Mouse (Mus musculus): ENCODE data around the gene Arl6ip4. TPM values are rescaled to one million over a fixed set of nuclear protein-coding genes. Genes with fewer than 3 reads are reported as not detected.

Arl6ip4 gene
- polyA plus RNA-seq, 1 experiment from 2014 or later, result 81.3 TPM

DNA sequence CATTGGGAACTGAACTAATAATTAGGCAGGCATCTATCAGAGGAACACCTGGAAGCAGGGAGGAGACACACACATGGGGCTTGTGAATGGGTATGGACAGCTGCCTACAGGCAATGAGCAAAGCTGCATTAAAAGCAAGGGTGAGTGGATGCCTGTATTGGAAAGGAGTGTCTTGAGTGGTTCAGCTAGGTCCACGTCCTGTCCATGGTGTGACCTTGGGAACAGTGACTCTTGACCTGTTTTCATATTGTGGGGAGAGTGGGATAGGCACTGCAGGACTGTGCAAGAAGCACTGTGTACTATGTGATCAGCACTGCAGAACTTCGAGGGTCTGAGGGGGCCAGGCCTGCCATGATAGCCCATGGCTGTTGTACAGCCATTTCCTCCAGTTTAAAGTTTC lies 17.0 kb upstream of the Arl6ip4 start:
- Histone ChIP-seq H3K9me3 (replicated peaks; ENCODE audit: control insufficient read depth, low read length) (no peaks in the 10 kb centered on the region; the same call in 1 of the 2 replicates), H3K27ac (replicated peaks; ENCODE audit: low read depth, low read length) (no peak overlapping the region), H3K27me3 (ENCODE audit: control insufficient read depth, insufficient read depth, low read length) (no peaks in the 10 kb centered on the region), H3K4me3 (ENCODE audit: low read depth, low read length) (no peak overlapping the region), H3K4me1 (ENCODE audit: control insufficient read depth, insufficient read depth, low read length) (no peaks in the 10 kb centered on the region), H3K36me3 (replicated peaks; ENCODE audit: control insufficient read depth, insufficient read depth, low read depth, low read length) (no peaks in the 10 kb centered on the region), H3K9ac (replicated peaks; ENCODE audit: low read length) (no peak overlapping the region), H3K4me2 (ENCODE audit: low read depth, low read length) (no peak overlapping the region)
- no peak for ATAC-seq (replicated peaks; ENCODE audit: insufficient number of reproducible peaks, low FRiP score, low TSS enrichment, low read depth)
- no peak for DNase-seq (ENCODE audit: low spot score)
- WGBS, result 88% methylated on average over 2 of the region's 2 CpGs

DNA sequence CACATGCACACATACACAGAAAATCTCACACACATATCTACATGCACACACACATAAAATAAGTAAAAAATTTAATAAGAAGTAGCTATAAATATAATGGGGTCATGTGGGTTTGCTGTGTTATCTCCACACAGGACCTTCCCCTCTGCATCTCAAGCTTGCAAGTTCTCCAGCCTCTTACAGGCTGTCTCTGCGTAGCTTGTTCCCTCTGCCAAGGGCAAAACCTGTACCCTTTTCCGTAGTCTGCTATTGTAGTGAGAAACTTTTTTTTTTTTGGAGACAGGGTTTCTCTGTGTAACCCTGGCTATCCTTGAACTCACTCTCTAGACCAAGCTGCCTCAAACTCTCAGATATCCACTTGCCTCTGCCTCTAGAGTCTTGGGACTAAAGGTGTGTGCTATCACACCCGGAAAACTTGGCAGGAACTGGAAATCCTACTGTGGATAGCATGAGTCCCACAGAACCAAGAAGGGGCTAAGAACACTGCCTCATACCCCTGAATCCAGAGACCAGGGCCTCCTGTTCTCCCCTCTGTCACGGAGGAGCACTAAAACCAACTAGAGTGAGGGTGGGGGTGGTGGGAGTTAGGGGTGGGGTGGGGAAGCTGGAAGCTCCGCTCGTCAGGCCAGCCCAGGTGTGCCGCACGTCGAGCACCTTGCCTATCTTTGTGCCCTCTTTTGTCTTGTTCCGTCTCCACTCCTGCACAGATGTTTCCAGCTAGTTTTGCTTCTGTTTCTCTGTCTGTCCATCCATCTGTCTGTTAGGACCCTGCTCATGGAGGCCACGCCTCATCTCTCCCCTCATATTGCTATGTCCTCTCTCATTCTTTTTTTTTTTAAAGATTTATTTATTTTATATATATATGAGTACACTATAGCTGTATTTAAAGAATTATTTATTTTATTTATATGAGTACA lies 15.5 kb upstream of the Arl6ip4 start:
- no peak overlapping the region for H3K27ac ChIP-seq (replicated peaks; ENCODE audit: low read depth, low read length)
- no peaks in the 10 kb centered on the region; the same call in 1 of the 2 replicates for H3K9me3 ChIP-seq (replicated peaks; ENCODE audit: control insufficient read depth, low read length)
- no peaks in the 10 kb centered on the region for H3K36me3 ChIP-seq (replicated peaks; ENCODE audit: control insufficient read depth, insufficient read depth, low read depth, low read length)
- no peak overlapping the region for H3K4me2 ChIP-seq (ENCODE audit: low read depth, low read length)
- DNase-seq (ENCODE audit: low spot score), result no peak
- WGBS, result 90% methylated on average over 11 of the region's 11 CpGs
- no peak overlapping the region for H3K9ac ChIP-seq (replicated peaks; ENCODE audit: low read length)
- no peak for ATAC-seq (replicated peaks; ENCODE audit: insufficient number of reproducible peaks, low FRiP score, low TSS enrichment, low read depth)
- no peaks in the 10 kb centered on the region for H3K27me3 ChIP-seq (ENCODE audit: control insufficient read depth, insufficient read depth, low read length)
- no peaks in the 10 kb centered on the region for H3K4me1 ChIP-seq (ENCODE audit: control insufficient read depth, insufficient read depth, low read length)
- no peak overlapping the region for H3K4me3 ChIP-seq (ENCODE audit: low read depth, low read length)

DNA sequence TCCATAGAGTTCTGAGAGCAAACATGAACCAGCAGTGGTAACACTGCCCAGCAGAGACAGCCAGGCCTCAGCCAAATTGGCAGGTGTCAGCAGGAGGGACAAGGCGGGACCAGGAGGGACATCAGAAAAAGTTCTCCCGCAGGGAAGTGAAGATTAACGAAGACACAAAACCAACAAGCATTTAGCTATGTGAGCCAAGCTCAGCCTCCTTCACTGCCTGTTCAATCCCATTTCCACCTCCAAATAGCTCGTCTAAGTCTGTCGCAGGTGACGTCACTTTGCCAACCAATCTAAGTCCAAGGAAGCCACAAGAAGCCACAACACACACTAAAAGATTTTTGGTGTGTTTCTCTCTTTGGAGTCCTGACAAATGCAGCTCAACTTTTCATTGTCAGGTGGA lies 13.6 kb upstream of the Arl6ip4 start:
- Histone ChIP-seq H3K27ac (replicated peaks; ENCODE audit: low read depth, low read length) (no peak overlapping the region), H3K4me3 (ENCODE audit: low read depth, low read length) (no peak overlapping the region), H3K9ac (replicated peaks; ENCODE audit: low read length) (no peak overlapping the region), H3K9me3 (replicated peaks; ENCODE audit: control insufficient read depth, low read length) (no peaks in the 10 kb centered on the region; the same call in 1 of the 2 replicates), H3K27me3 (ENCODE audit: control insufficient read depth, insufficient read depth, low read length) (no peaks in the 10 kb centered on the region), H3K4me1 (ENCODE audit: control insufficient read depth, insufficient read depth, low read length) (no peaks in the 10 kb centered on the region), H3K36me3 (replicated peaks; ENCODE audit: control insufficient read depth, insufficient read depth, low read depth, low read length) (no peaks in the 10 kb centered on the region), H3K4me2 (ENCODE audit: low read depth, low read length) (no peak overlapping the region)
- ATAC-seq (replicated peaks; ENCODE audit: insufficient number of reproducible peaks, low FRiP score, low TSS enrichment, low read depth) (no peak), DNase-seq (ENCODE audit: low spot score) (no peak)
- WGBS, result 87% methylated on average over 6 of the region's 6 CpGs

DNA sequence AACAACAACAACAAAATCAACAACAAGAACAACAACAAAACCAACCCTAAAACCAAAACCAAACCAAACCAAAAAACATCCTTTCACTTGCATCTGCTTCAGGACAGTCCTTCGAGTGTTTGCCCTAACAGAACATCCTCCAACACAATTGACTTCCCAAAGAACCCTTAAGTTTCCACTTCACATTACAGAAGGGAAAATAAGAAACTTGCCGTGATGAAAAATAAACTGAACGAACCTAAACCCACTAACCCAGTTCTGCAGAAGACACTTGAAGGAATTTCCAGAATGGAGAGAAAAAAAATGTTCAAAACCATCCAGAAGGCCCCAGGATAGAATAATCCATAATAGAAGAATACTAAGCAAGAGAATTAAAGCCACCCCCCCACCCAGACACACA lies 12.9 kb upstream of the Arl6ip4 start:
- no peaks in the 10 kb centered on the region; the same call in 1 of the 2 replicates for H3K9me3 ChIP-seq (replicated peaks; ENCODE audit: control insufficient read depth, low read length)
- no peaks in the 10 kb centered on the region for H3K27me3 ChIP-seq (ENCODE audit: control insufficient read depth, insufficient read depth, low read length)
- H3K4me3 ChIP-seq (ENCODE audit: low read depth, low read length), result no peak overlapping the region
- H3K36me3 ChIP-seq (replicated peaks; ENCODE audit: control insufficient read depth, insufficient read depth, low read depth, low read length), result no peaks in the 10 kb centered on the region
- WGBS, result 78% methylated on average over 3 of the region's 3 CpGs
- no peak overlapping the region for H3K4me2 ChIP-seq (ENCODE audit: low read depth, low read length)
- H3K9ac ChIP-seq (replicated peaks; ENCODE audit: low read length), result no peak overlapping the region
- no peaks in the 10 kb centered on the region for H3K4me1 ChIP-seq (ENCODE audit: control insufficient read depth, insufficient read depth, low read length)
- DNase-seq (ENCODE audit: low spot score), result no peak
- no peak for ATAC-seq (replicated peaks; ENCODE audit: insufficient number of reproducible peaks, low FRiP score, low TSS enrichment, low read depth)
- H3K27ac ChIP-seq (replicated peaks; ENCODE audit: low read depth, low read length), result no peak overlapping the region

DNA sequence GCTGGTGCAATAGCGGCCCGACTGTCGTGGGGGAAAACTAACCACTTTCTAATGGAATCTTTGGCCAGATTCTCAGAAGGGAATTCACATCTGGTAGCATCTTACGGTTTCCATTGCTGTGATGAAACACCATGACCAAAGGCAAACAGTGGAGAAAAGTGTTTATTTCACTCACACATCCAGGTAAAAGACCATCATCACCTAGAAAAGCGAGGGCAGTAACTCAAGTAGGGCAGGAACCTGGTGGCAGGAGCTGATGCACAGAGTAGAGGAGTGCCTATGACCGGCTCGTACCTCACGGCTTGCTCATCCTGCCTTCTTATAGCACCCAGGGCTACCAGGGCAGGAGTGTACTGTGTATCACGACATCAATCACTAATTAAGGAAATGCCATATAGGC lies 12.3 kb upstream of the Arl6ip4 start:
- no peaks in the 10 kb centered on the region for H3K27me3 ChIP-seq (ENCODE audit: control insufficient read depth, insufficient read depth, low read length)

DNA sequence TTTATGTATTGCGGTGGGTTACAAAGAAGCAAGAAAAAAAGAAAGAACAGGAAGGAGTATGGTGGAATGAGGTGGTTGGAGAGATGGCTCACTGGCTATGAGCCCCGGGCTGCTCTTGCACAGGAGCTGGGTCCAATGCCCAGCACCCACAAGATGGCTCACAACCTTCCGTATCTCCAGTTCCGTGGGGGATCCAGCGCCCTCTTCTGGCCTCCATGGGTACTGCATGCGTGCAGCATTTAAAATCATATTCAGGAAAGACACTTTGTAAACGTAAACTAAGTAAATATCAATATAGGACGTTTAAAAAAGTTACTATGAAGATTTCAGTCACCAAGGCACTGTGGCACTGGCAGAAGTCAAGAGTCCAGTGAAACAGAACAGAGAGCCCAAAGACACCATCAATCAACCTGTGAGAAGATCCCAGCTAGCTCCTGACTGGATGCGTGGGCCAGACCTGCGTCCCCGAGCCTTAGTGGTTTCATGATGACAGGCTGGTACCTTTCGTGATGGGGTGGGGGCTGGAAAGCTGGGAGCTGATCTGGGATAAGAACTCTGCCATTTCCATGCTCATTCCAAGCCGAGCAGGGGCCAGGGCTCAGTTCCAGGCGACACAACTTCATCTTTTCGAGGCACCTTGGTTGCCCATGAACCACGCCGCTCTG lies 4.7 kb upstream of the Arl6ip4 start:
- no peaks in the 10 kb centered on the region for H3K36me3 ChIP-seq (replicated peaks; ENCODE audit: control insufficient read depth, insufficient read depth, low read depth, low read length)
- H3K4me2 ChIP-seq (ENCODE audit: low read depth, low read length), result peak overlapping the region; percentile 88
- no peaks in the 10 kb centered on the region for H3K9me3 ChIP-seq (replicated peaks; ENCODE audit: control insufficient read depth, low read length)
- peak overlapping the region; percentile 80 for H3K4me3 ChIP-seq (ENCODE audit: low read depth, low read length)
- peak; percentile 57 for DNase-seq (ENCODE audit: low spot score)
- H3K27ac ChIP-seq (replicated peaks; ENCODE audit: low read depth, low read length), result no peak overlapping the region
- H3K4me1 ChIP-seq (ENCODE audit: control insufficient read depth, insufficient read depth, low read length), result peaks cover 8% of the 10 kb centered on the region; the same call in 1 of the 2 replicates
- peak overlapping the region; percentile 70 for H3K9ac ChIP-seq (replicated peaks; ENCODE audit: low read length)
- 25% methylated on average over 17 of the region's 17 CpGs for WGBS
- ATAC-seq (replicated peaks; ENCODE audit: insufficient number of reproducible peaks, low FRiP score, low TSS enrichment, low read depth), result peak; percentile 17; the same call in 1 of the 2 replicates
- no peaks in the 10 kb centered on the region for H3K27me3 ChIP-seq (ENCODE audit: control insufficient read depth, insufficient read depth, low read length)

More for the DNA sequence above, 12.3 kb upstream of the Arl6ip4 start:
- no peaks in the 10 kb centered on the region; the same call in 1 of the 2 replicates for H3K9me3 ChIP-seq (replicated peaks; ENCODE audit: control insufficient read depth, low read length)
- H3K4me2 ChIP-seq (ENCODE audit: low read depth, low read length), result no peak overlapping the region
- H3K9ac ChIP-seq (replicated peaks; ENCODE audit: low read length), result no peak overlapping the region
- H3K4me1 ChIP-seq (ENCODE audit: control insufficient read depth, insufficient read depth, low read length), result no peaks in the 10 kb centered on the region
- DNase-seq (ENCODE audit: low spot score), result no peak
- H3K36me3 ChIP-seq (replicated peaks; ENCODE audit: control insufficient read depth, insufficient read depth, low read depth, low read length), result no peaks in the 10 kb centered on the region
- ATAC-seq (replicated peaks; ENCODE audit: insufficient number of reproducible peaks, low FRiP score, low TSS enrichment, low read depth), result no peak
- H3K27ac ChIP-seq (replicated peaks; ENCODE audit: low read depth, low read length), result no peak overlapping the region
- H3K4me3 ChIP-seq (ENCODE audit: low read depth, low read length), result no peak overlapping the region
- 94% methylated on average over 9 of the region's 9 CpGs for WGBS

DNA sequence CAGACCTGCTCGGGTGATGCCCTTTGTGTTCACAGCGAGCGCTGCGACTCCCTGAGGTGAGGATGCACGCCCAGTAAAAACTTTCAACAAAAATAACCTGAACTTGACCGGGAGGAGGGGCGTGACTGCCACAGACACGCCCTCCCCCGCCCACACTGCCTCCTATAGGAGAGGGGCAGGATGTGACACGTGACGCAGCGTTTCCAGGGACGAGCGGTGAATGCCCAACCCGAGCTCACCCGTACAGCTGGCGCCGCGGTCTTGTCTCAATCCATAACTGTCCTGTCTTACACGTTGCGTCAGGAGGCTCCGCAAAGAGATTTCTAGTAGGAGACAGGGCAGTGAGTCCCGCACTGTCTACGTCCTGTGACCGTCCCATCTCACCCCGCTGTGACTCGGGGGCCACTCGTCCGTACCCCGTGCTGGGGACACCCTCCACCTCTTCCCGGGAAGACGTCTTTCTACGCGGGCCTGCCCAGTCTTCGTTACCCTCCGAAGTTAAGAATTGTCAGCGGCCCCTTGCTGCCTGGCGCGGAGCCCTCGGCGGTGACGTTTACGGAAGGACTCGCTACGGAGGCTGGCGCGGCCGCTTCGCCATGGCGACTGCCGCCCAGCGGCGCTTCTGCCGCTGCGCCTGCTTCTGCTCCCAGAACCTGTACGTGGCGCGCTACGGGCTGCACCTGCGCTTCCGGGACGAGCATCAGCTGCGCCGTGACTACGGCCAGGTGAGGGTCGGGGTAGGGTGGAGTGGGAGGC lies 4.0 kb upstream of the Arl6ip4 start, which contains the start of gene Ogfod2:
Gene Ogfod2, plus strand, starts transcription at position 556 of the 756 bp plus-strand sequence.
- peak within 1 kb of the TSS; percentile 74 for H3K9ac ChIP-seq (replicated peaks; ENCODE audit: low read length)
- no peaks in the 10 kb centered on the region for H3K36me3 ChIP-seq (replicated peaks; ENCODE audit: control insufficient read depth, insufficient read depth, low read depth, low read length)
- peak within 1 kb of the TSS; percentile 63; the same call in 1 of the 2 replicates for H3K27ac ChIP-seq (replicated peaks; ENCODE audit: low read depth, low read length)
- no peaks in the 10 kb centered on the region for H3K27me3 ChIP-seq (ENCODE audit: control insufficient read depth, insufficient read depth, low read length)
- 2% methylated on average over 66 of the region's 66 CpGs for WGBS
- ATAC-seq (replicated peaks; ENCODE audit: insufficient number of reproducible peaks, low FRiP score, low TSS enrichment, low read depth), result peak; percentile 92
- H3K4me3 ChIP-seq (ENCODE audit: low read depth, low read length), result peak within 1 kb of the TSS; percentile 80
- H3K9me3 ChIP-seq (replicated peaks; ENCODE audit: control insufficient read depth, low read length), result no peaks in the 10 kb centered on the region
- peak; percentile 99 for DNase-seq (ENCODE audit: low spot score)
- H3K4me2 ChIP-seq (ENCODE audit: low read depth, low read length), result peak within 1 kb of the TSS; percentile 88
- peaks cover 10% of the 10 kb centered on the region for H3K4me1 ChIP-seq (ENCODE audit: control insufficient read depth, insufficient read depth, low read length)

Data from embryonic facial prominence, embryonic 11.5 days (tissue).